Mouse (Mus musculus) E14TG2a.4 (cell line): ENCODE data around the gene Galnt18.

ENCODE experiments used
- CTCF ChIP-seq: conservative IDR thresholded peaks from 2 replicates; pipeline ENCODE4 v1.5.1; 2014; ENCODE audit warnings: low read length
- POU5F1 ChIP-seq: IDR thresholded peaks from 2 replicates; pipeline ENCODE4 v1.6.1; 2014; ENCODE audit warnings: low read length, borderline replicate concordance

DNA sequence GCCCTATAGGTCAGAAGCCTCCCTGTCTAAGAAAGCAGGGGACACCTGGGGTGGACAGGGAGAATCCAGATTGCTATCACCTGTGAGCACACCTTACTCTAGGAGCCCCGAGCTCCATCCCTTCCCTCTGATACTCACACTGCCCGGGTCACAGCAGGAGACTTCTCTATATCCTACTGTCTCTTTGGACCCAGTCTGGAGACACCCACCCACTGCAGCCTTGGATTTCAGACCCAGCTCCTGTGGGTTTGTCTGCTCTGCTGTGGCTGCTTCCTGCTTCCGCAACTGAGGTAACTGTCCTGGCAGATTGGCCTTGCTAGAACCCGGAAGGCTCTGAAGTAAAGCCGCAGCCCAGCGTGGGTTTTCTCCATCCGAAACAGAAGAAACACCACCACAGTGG, 1.6 kb downstream of the Galnt18 start:
- no peak for TF ChIP-seq CTCF
- TF ChIP-seq POU5F1, result no peak
